Mouse (Mus musculus) hindbrain, embryonic 11.5 days (tissue): ENCODE results near the gene Tenm4. TPM values are rescaled to one million over a fixed set of nuclear protein-coding genes. Genes with fewer than 3 reads are reported as not detected.

Experiments
- ATAC-seq: fragments of 200-750 bp; cut with Nextera tagmentation; 2 replicates; pipeline ENCODE4 v1.8.0; 2017; ENCODE audit warnings: mild to moderate bottlenecking, moderate TSS enrichment, moderate library complexity; ENCODE audit not compliant: low FRiP score
- DNase-seq: peaks from one replicate; pipeline ENCODE4 v3.0.0-alpha.2; 2015; ENCODE audit warnings: low spot score
- H3K27ac ChIP-seq: fragments of 300-500 bp; sonication (generic); 2 replicates; pipeline ENCODE4 v1.5.1; 2014; ENCODE audit warnings: mild to moderate bottlenecking, low read depth, low read length
- H3K27me3 ChIP-seq: fragments of 300-500 bp; sonication (generic); 2 replicates; pipeline ENCODE4 v1.6.1; 2014; ENCODE audit warnings: mild to moderate bottlenecking, low read length, moderate library complexity, mixed read lengths; ENCODE audit not compliant: control insufficient read depth, insufficient read depth
- H3K36me3 ChIP-seq: fragments of 300-500 bp; sonication (generic); 2 replicates; pipeline ENCODE4 v1.6.1; 2014; ENCODE audit warnings: mild to moderate bottlenecking, low read length, moderate library complexity, mixed read lengths; ENCODE audit not compliant: control insufficient read depth, insufficient read depth
- H3K4me1 ChIP-seq: fragments of 300-500 bp; sonication (generic); replicated peaks from 2 replicates; pipeline ENCODE4 v1.6.1; 2014; ENCODE audit warnings: low read length, mixed read lengths; ENCODE audit not compliant: control insufficient read depth, insufficient read depth
- H3K4me2 ChIP-seq: fragments of 300-500 bp; sonication (generic); replicated peaks from 2 replicates; pipeline ENCODE4 v1.6.1; 2014; ENCODE audit warnings: mild to moderate bottlenecking, low read depth, low read length
- H3K4me3 ChIP-seq: fragments of 300-500 bp; sonication (generic); 2 replicates; pipeline ENCODE4 v1.5.1; 2014; ENCODE audit warnings: low read depth, low read length
- H3K9ac ChIP-seq: fragments of 300-500 bp; sonication (generic); 2 replicates; pipeline ENCODE4 v1.6.1; 2014; ENCODE audit warnings: low read depth, low read length
- H3K9me3 ChIP-seq: fragments of 300-500 bp; sonication (generic); 2 replicates; pipeline ENCODE4 v1.6.1; 2016; ENCODE audit warnings: low read length; ENCODE audit not compliant: control insufficient read depth
- WGBS: fragments of 180-500 bp; shearing (Covaris S2); extraction: QIAGEN DNeasy Blood & Tissue Kit; methylation state at CpG from one replicate; pipeline ENCODE4 v1.1.7; 2014; 5-methylcytosine and 5-hydroxymethylcytosine counted together
- polyA plus RNA-seq: library from polyadenylated mRNA; unstranded; fragments of >200 nt; fragmentation: Nextera tagmentation; extraction: Ambion mirVana; gene quantifications from 2 replicates; pipeline ENCODE4 v1.2.1, GENCODE M21; 2014

Gene Tenm4
- polyA plus RNA-seq, 1 experiment from 2014 or later: 24.0 TPM

GRCm38 (mm10) chr7:96719926-96720325, 548.9 kb downstream of the Tenm4 start:
- 0 out of 2 replicates have a peak, but pooled peaks cover 2% of the 10 kb centered on the region for H3K36me3 ChIP-seq
- ATAC-seq: no peak
- no peaks in the 10 kb centered on the region for H3K9me3 ChIP-seq
- no peak overlapping the region for H3K9ac ChIP-seq
- H3K4me3 ChIP-seq: no peak overlapping the region
- 75% methylated on average over 1 of the region's 1 CpGs for WGBS
- H3K4me2 ChIP-seq: no peak overlapping the region
- H3K27ac ChIP-seq: no peak overlapping the region
- H3K4me1 ChIP-seq: peaks cover 4% of the 10 kb centered on the region; the same call in 1 of the 2 replicates
- H3K27me3 ChIP-seq: peaks cover 42% of the 10 kb centered on the region
- no peak for DNase-seq

GRCm38 (mm10) chr7:96720465-96720864, 549.4 kb downstream of the Tenm4 start:
- DNase-seq: no peak
- Histone ChIP-seq H3K4me1 (peaks cover 4% of the 10 kb centered on the region; the same call in 1 of the 2 replicates), H3K27ac (no peak overlapping the region), H3K4me3 (no peak overlapping the region), H3K36me3 (0 out of 2 replicates have a peak, but pooled peaks cover 2% of the 10 kb centered on the region), H3K9ac (no peak overlapping the region), H3K27me3 (peaks cover 39% of the 10 kb centered on the region), H3K4me2 (no peak overlapping the region), H3K9me3 (no peaks in the 10 kb centered on the region)
- 79% methylated on average over 5 of the region's 5 CpGs for WGBS
- no peak for ATAC-seq

GRCm38 (mm10) chr7:96722796-96723195, 551.8 kb downstream of the Tenm4 start:
- H3K27me3 ChIP-seq: peaks cover 24% of the 10 kb centered on the region
- no peak overlapping the region for H3K4me2 ChIP-seq
- no peak overlapping the region for H3K4me3 ChIP-seq
- WGBS: 34% methylated on average over 3 of the region's 3 CpGs
- DNase-seq (no peak), ATAC-seq (no peak)
- H3K4me1 ChIP-seq: peaks cover 4% of the 10 kb centered on the region; the same call in 1 of the 2 replicates
- no peaks in the 10 kb centered on the region for H3K9me3 ChIP-seq
- H3K36me3 ChIP-seq: no peaks in the 10 kb centered on the region
- H3K27ac ChIP-seq: no peak overlapping the region
- H3K9ac ChIP-seq: no peak overlapping the region

GRCm38 (mm10) chr7:96725603-96726002, 554.6 kb downstream of the Tenm4 start:
- ATAC-seq (no peak), DNase-seq (no peak)
- no peak overlapping the region for H3K4me2 ChIP-seq
- H3K9ac ChIP-seq: no peak overlapping the region
- H3K4me1 ChIP-seq: no peaks in the 10 kb centered on the region
- WGBS: 96% methylated on average over 5 of the region's 5 CpGs
- H3K36me3 ChIP-seq: no peaks in the 10 kb centered on the region
- no peaks in the 10 kb centered on the region for H3K9me3 ChIP-seq
- H3K27me3 ChIP-seq: peaks cover 22% of the 10 kb centered on the region
- no peak overlapping the region for H3K27ac ChIP-seq
- no peak overlapping the region for H3K4me3 ChIP-seq

- ATAC-seq (no peak), DNase-seq (no peak)
- no peak overlapping the region for H3K27ac ChIP-seq
- 85% methylated on average over 1 of the region's 1 CpGs for WGBS
- no peaks in the 10 kb centered on the region for H3K36me3 ChIP-seq
- no peaks in the 10 kb centered on the region for H3K4me1 ChIP-seq
- no peak overlapping the region for H3K4me2 ChIP-seq
- H3K9me3 ChIP-seq: no peaks in the 10 kb centered on the region
- H3K27me3 ChIP-seq: 0 out of 2 replicates have a peak, but pooled peaks cover 5% of the 10 kb centered on the region
- no peak overlapping the region for H3K9ac ChIP-seq
- no peak overlapping the region for H3K4me3 ChIP-seq
Measured at GRCm38 (mm10) chr7:96730360-96730759, 559.3 kb downstream of the Tenm4 start.

GRCm38 (mm10) chr7:96731947-96732346, 560.9 kb downstream of the Tenm4 start:
- Histone ChIP-seq H3K4me2 (no peak overlapping the region), H3K36me3 (no peaks in the 10 kb centered on the region), H3K9me3 (no peaks in the 10 kb centered on the region), H3K4me3 (no peak overlapping the region), H3K27me3 (no peaks in the 10 kb centered on the region), H3K27ac (no peak overlapping the region), H3K9ac (no peak overlapping the region), H3K4me1 (no peaks in the 10 kb centered on the region)
- DNase-seq (no peak), ATAC-seq (no peak)
- 87% methylated on average over 4 of the region's 4 CpGs for WGBS

- Histone ChIP-seq H3K4me1 (no peaks in the 10 kb centered on the region), H3K9me3 (no peaks in the 10 kb centered on the region), H3K4me3 (no peak overlapping the region), H3K27ac (no peak overlapping the region), H3K9ac (no peak overlapping the region), H3K4me2 (no peak overlapping the region), H3K27me3 (no peaks in the 10 kb centered on the region), H3K36me3 (no peaks in the 10 kb centered on the region)
- WGBS: 86% methylated on average over 7 of the region's 7 CpGs
- DNase-seq (no peak), ATAC-seq (no peak)
Measured at GRCm38 (mm10) chr7:96734315-96735058, 563.4 kb downstream of the Tenm4 start.

GRCm38 (mm10) chr7:96740631-96741030, 569.6 kb downstream of the Tenm4 start:
- Histone ChIP-seq H3K27ac (no peak overlapping the region), H3K4me3 (no peak overlapping the region), H3K27me3 (no peaks in the 10 kb centered on the region), H3K4me2 (no peak overlapping the region), H3K4me1 (0 out of 2 replicates have a peak, but pooled peaks cover 2% of the 10 kb centered on the region), H3K9ac (no peak overlapping the region), H3K36me3 (no peaks in the 10 kb centered on the region), H3K9me3 (no peaks in the 10 kb centered on the region)
- DNase-seq: no peak
- WGBS: 85% methylated on average over 6 of the region's 6 CpGs
- ATAC-seq: no peak

GRCm38 (mm10) chr7:96742221-96742620, 571.2 kb downstream of the Tenm4 start:
- WGBS: 66% methylated on average over 7 of the region's 7 CpGs
- no peak overlapping the region for H3K27ac ChIP-seq
- H3K9me3 ChIP-seq: no peaks in the 10 kb centered on the region
- H3K36me3 ChIP-seq: no peaks in the 10 kb centered on the region
- H3K4me2 ChIP-seq: no peak overlapping the region
- no peak for ATAC-seq
- 0 out of 2 replicates have a peak, but pooled peaks cover 2% of the 10 kb centered on the region for H3K4me1 ChIP-seq
- DNase-seq: no peak
- H3K27me3 ChIP-seq: no peaks in the 10 kb centered on the region
- H3K9ac ChIP-seq: no peak overlapping the region
- no peak overlapping the region for H3K4me3 ChIP-seq
